Mouse (Mus musculus) skeletal muscle tissue, postnatal 0 days (tissue): ENCODE measurements around the gene Bax. TPM values are rescaled to one million over a fixed set of nuclear protein-coding genes. Genes with fewer than 3 reads are reported as not detected.

Experiments used
- microRNA-seq, 2 experiments: library from miRNA; unstranded; fragments of <30 nt; microRNA quantifications; one replicate each; pipeline ENCODE4; 2016
- polyA plus RNA-seq: library from polyadenylated mRNA; unstranded; fragments of >200 nt; fragmentation: Nextera tagmentation; extraction: Ambion mirVana; gene quantifications from 2 replicates; pipeline ENCODE4 v1.2.1, GENCODE M21; 2015

Bax gene
- polyA plus RNA-seq = 74.5 and 83.5 TPM in 2 replicates

GRCm38 (mm10) chr7:45466283-45467089, at the start of gene Bax:
Gene Bax (minus strand): TSS chr7:45466898.

GRCm38 (mm10) chr7:45509912-45510787, 43.5 kb upstream of the Bax start, which contains the start of gene Nucb1:
Gene Nucb1 (minus strand): TSS chr7:45510406.

GRCm38 (mm10) chr7:45488293-45489204, 21.9 kb upstream of the Bax start, which contains the start of gene Dhdh:
Gene Dhdh (minus strand): TSS chr7:45488805.

GRCm38 (mm10) chr7:45486761-45487415, 20.2 kb upstream of the Bax start, which contains the start of gene Gm45808:
Gene Gm45808 (minus strand): TSS chr7:45486811.

GRCm38 (mm10) chr7:45481374-45481927, 14.8 kb upstream of the Bax start, which contains the start of gene Tulp2:
Gene Tulp2 (plus strand): TSS chr7:45481877.

GRCm38 (mm10) chr7:45459564-45460140, 7.0 kb downstream of the Bax start, which contains the start of gene Ftl1:
Gene Ftl1 (minus strand): TSS chr7:45459884.

GRCm38 (mm10) chr7:45437521-45438276, 29.0 kb downstream of the Bax start, which contains the start of gene Ruvbl2:
Gene Ruvbl2 (minus strand): TSS chr7:45438096.

GRCm38 (mm10) chr7:45434203-45435015, 32.3 kb downstream of the Bax start, which contains the start of gene Gys1:
Gene Gys1 (plus strand): TSS chr7:45434844.

GRCm38 (mm10) chr7:45420615-45420919, 46.1 kb downstream of the Bax start, which contains the start of gene Lhb:
Gene Lhb (plus strand): TSS chr7:45420820.

GRCm38 (mm10) chr7:45413113-45413863, 53.4 kb downstream of the Bax start, which contains the start of gene Ntf5:
Gene Ntf5 (plus strand): TSS chr7:45413695.

Small RNA genes lying within 50 kb of the gene (microRNA-seq; reads per million reads assigned to microRNA genes)
- 0 to 0.10 reads per million in 2 experiments for gene Gm22133

Other genes starting within 250 kb of the Bax start
- 3.6 and 5.9 TPM in 2 replicates for gene Cd37, start 227.8 kb downstream of the Bax start, polyA plus RNA-seq
- gene Slc6a16, start 225.8 kb downstream of the Bax start, polyA plus RNA-seq = not detected in 2 replicates
- not detected in 2 replicates for gene Slc6a21, start 189.4 kb downstream of the Bax start, polyA plus RNA-seq
- gene Trpm4, start 133.1 kb downstream of the Bax start, polyA plus RNA-seq = 15.3 and 15.4 TPM in 2 replicates
- gene Hrc, start 131.6 kb downstream of the Bax start, polyA plus RNA-seq = 94.0 and 120 TPM in 2 replicates
- gene Ppfia3, start 99.9 kb downstream of the Bax start, polyA plus RNA-seq = 3.2 and 4.0 TPM in 2 replicates
- gene Lin7b, start 96.3 kb downstream of the Bax start, polyA plus RNA-seq = 1.5 and 2.0 TPM in 2 replicates
- 64.7 and 74.9 TPM in 2 replicates for gene Snrnp70, start 71.2 kb downstream of the Bax start, polyA plus RNA-seq
- 3.5 and 4.7 TPM in 2 replicates for gene Kcna7, start 61.2 kb downstream of the Bax start, polyA plus RNA-seq
- 0.09 and 0.17 TPM in 2 replicates for gene Ntf5, start 53.2 kb downstream of the Bax start, polyA plus RNA-seq
- gene Lhb, start 46.1 kb downstream of the Bax start, polyA plus RNA-seq = not detected in 2 replicates
- gene Gys1, start 32.1 kb downstream of the Bax start, polyA plus RNA-seq = 90.8 and 92.1 TPM in 2 replicates
- 31.4 and 35.8 TPM in 2 replicates for gene Ruvbl2, start 28.8 kb downstream of the Bax start, polyA plus RNA-seq
- gene Ftl1, start 7.0 kb downstream of the Bax start, polyA plus RNA-seq = 2,280 and 2,838 TPM in 2 replicates
- gene Tulp2, start 15.0 kb upstream of the Bax start, polyA plus RNA-seq = 0.06 and 0.12 TPM in 2 replicates
- gene Gm45808, start 19.9 kb upstream of the Bax start, polyA plus RNA-seq = not detected in 2 replicates
- gene Dhdh, start 21.9 kb upstream of the Bax start, polyA plus RNA-seq = 7.1 and 7.2 TPM in 2 replicates
- 124 and 146 TPM in 2 replicates for gene Nucb1, start 43.5 kb upstream of the Bax start, polyA plus RNA-seq
- gene Ppp1r15a, start 59.4 kb upstream of the Bax start, polyA plus RNA-seq = 19.1 and 19.6 TPM in 2 replicates
- gene Plekha4, start 59.4 kb upstream of the Bax start, polyA plus RNA-seq = 5.6 and 8.0 TPM in 2 replicates
- gene Hsd17b14, start 88.0 kb upstream of the Bax start, polyA plus RNA-seq = 6.1 and 7.2 TPM in 2 replicates
- gene Bcat2, start 103.3 kb upstream of the Bax start, polyA plus RNA-seq = 35.4 and 88.9 TPM in 2 replicates
- gene Fgf21, start 148.6 kb upstream of the Bax start, polyA plus RNA-seq = 0.18 TPM in 1 of 2 replicates, not detected in the other
- gene Fut1, start 150.4 kb upstream of the Bax start, polyA plus RNA-seq = 0.05 TPM in 1 of 2 replicates, not detected in the other
- 0.06 TPM in 1 of 2 replicates, not detected in the other for gene Izumo1, start 154.9 kb upstream of the Bax start, polyA plus RNA-seq
- 10.3 and 13.9 TPM in 2 replicates for gene Rasip1, start 160.6 kb upstream of the Bax start, polyA plus RNA-seq
- gene Mamstr, start 173.1 kb upstream of the Bax start, polyA plus RNA-seq = 139 and 174 TPM in 2 replicates
- gene Fut2, start 199.5 kb upstream of the Bax start, polyA plus RNA-seq = 1.9 and 2.1 TPM in 2 replicates
- 1.6 and 1.7 TPM in 2 replicates for gene Ntn5, start 217.1 kb upstream of the Bax start, polyA plus RNA-seq
- 0.33 and 0.40 TPM in 2 replicates for gene Sec1, start 227.5 kb upstream of the Bax start, polyA plus RNA-seq
- gene Car11, start 232.9 kb upstream of the Bax start, polyA plus RNA-seq = 2.4 and 3.0 TPM in 2 replicates
- 9.9 and 10.3 TPM in 2 replicates for gene Dbp, start 238.2 kb upstream of the Bax start, polyA plus RNA-seq
- 568 and 577 TPM in 2 replicates for gene Rpl18, start 248.6 kb upstream of the Bax start, polyA plus RNA-seq